Mouse (Mus musculus): ENCODE data around the gene Alkbh5.
A peak's percentile ranks its signal among the peaks of the same experiment; 100 is the strongest.

Alkbh5 gene

GRCm38 (mm10) chr11:60536180-60536858, at the start of gene Alkbh5:
Gene Alkbh5 (plus strand): TSS chr11:60536381.
- no peak for DNase-seq (ENCODE audit: low spot score)

DNA sequence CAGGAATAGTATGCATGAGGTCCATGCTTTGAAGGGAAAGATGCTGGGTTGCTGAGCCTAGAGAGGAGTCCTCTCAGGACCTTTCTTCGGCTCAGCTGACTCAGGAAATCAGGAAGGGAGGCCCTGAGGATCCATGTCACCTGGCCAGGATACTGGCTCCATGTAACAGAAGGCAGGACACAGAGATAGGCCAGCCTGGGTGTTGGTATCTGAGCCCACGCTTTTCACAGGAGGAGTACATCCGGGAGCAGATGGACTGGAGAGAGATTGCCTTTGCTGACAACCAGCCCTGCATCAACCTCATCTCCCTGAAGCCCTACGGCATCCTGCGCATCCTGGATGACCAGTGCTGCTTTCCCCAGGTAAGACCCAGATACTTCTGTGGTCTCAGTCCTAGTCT, 43.5 kb upstream of the Alkbh5 start:
- DNase-seq (ENCODE audit: low spot score), result no peak

DNA sequence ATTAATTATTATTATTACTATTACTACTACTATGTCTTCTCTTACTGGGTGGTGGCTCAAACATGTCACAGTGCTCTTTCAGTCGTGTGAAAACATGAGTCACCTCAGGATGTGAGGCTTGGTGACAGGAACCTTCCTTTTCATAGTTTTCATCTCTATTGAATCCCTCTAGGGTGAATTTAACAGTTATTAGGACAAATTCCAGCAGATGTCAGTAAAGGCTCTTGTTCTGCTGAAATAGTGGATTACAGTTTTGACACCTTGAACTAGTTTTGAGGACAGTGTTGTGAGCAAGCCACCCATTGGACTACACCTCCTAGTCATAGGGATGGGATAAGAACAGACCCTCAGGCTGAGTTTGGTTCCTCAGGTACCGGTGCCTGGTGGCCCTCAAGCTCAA, 40.5 kb upstream of the Alkbh5 start:
- DNase-seq (ENCODE audit: low spot score), result no peak

DNA sequence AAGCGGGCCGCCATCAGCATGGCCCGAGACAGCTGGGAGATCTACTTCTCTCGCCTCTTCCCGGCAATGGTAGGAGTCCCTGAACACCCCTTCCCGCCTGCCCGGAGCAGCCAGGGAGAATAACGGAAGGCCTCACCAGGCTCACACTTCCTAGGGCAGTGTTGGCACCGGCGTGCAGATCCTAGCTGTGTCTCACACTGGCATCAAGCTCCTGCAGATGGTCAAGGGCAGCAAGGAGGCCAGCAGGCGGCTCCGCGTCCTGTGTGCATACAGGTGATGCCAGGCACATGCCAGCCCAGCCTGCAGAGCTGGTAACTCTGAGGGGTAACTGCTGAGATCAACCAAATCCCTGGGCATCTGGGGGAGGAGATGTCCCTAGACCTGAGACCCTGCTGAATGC, 28.9 kb upstream of the Alkbh5 start:
- no peak for DNase-seq (ENCODE audit: low spot score)

DNA sequence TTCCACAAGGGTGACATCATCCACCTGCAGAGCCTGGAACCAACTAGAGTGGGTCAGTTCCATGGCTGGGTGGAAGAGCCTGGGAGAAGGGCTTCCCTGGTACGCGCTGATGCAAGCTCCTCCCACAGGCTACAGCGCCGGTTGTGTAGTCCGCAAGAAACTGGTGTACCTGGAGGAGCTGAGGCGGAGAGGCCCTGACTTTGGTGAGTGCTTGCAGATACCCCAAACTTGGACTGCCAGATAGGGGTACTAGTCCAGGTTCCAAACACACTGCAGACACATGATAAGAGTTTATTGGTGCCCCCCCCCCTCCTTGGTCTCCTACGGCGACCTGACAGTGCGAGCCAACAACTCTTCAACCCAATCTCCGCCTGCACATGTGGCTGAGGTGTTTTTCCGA, 27.2 kb upstream of the Alkbh5 start:
- no peak for DNase-seq (ENCODE audit: low spot score)

GRCm38 (mm10) chr11:60509500-60509899, 26.7 kb upstream of the Alkbh5 start:
- no peak for DNase-seq (ENCODE audit: low spot score)

GRCm38 (mm10) chr11:60511893-60512292, 24.3 kb upstream of the Alkbh5 start:
- no peak for DNase-seq (ENCODE audit: low spot score)

DNA sequence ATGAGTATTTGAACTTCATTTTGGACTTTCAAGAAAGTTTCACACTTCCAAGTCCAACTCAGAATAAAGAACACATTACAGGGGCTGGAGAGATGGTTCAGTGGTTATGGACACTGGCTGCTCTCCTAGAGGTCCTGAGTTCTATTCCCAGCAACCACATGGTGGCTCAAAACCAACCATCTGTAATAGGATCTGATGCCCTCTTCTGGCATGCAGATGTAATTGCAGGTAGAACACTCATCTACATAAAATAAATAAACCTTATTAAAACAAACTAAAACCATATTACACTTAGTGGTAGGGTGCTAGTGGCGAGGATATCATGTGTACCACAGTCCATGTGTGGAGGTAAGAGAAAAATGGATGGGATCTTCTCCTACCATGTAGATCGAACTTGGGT, 23.7 kb upstream of the Alkbh5 start:
- DNase-seq (ENCODE audit: low spot score), result no peak

DNA sequence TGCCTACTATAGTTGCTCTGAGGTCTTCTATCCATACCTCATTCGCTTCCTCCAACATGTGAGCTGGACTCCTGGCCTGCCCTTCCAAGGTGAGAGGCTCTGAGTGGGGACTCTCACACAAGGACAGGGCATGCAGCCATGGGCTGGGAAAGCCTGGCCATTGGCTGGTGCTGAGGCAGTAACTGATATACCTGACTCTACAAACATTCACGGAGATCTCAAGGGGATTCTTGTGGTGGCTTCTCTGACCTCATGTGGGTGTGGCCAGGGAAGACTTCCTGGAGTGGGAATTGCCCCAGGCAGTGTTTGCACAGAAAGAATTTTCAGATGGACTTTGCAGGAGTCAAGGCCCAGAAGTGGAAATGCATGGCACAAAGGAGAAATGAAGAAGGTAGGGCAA, 21.2 kb upstream of the Alkbh5 start:
- DNase-seq (ENCODE audit: low spot score), result no peak

GRCm38 (mm10) chr11:60518305-60518704, 17.9 kb upstream of the Alkbh5 start:
- DNase-seq (ENCODE audit: low spot score), result no peak

DNA sequence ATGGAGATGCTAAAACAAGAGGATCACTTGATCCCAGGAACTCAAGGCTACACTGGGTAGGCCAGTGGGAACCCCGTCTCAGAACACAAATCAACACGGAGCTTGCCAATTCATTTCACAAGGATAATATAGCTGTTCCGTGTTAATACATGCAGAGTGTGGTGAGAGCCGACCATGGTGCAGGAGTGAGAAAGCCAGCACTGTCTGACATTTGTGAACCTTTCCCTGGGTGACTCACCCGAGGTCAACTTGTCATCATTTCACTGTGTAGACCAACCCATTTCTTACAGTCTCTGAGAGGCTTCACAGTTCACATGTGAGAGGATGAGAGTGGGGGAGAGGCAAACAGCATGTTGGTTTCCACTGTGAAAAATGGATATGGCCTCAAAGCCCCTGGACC, 14.2 kb upstream of the Alkbh5 start:
- DNase-seq (ENCODE audit: low spot score), result no peak

- no peak for DNase-seq (ENCODE audit: low spot score)
Observed at GRCm38 (mm10) chr11:60522661-60523365, 13.4 kb upstream of the Alkbh5 start.

- DNase-seq (ENCODE audit: low spot score), result no peak
Observed at GRCm38 (mm10) chr11:60526461-60526860, 9.7 kb upstream of the Alkbh5 start.

DNA sequence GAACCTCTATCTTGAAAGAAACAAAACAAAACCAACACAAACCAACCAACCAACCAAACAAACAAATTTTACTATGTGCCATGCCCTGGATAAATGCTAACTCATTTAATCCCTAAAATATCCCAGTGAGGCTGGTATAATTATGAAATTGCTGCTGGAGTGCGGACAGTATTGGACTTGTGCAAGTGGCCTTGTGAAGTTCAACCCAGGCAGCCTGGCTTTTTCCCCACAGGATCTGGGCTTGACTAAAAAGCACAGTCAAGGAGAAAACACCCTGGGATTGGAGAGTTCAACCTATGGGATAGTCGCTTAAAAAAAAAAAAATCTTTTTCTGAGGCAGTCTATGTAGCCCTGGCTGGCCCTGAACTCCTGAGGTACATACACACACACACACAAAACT, 505 bp upstream of the Alkbh5 start:
- DNase-seq (ENCODE audit: low spot score), result no peak

DNA sequence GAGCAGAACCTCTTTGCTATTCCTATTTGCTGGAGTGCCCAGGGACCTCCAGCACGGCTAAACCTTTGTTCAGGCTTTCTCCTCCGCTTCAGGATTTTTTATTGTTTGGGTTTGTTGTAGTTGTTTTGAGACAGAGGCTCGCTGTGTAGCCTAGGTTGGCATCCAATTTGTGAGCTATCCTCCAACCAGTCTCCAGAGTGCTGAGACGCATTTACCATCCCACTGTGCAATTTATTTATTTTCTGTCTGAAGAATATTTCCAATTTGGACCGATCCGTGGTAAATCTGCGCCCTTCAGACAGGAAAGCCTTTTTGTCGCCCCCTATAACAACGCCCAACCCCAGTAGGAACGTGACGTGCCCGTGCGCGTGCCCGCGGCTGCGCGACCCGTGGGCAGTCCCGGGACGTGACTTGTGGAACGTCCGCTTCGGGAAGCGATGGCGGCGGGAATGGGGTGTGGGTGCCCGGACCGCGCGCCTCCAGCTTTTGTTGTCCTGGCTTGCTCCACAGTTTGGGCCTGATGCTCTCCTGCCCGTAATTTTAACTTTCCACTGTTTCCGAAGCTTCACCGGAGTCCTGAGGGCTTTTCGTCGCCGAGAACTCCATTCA, 782 bp downstream of the Alkbh5 start:
- DNase-seq (ENCODE audit: low spot score), result peak; percentile 81

DNA sequence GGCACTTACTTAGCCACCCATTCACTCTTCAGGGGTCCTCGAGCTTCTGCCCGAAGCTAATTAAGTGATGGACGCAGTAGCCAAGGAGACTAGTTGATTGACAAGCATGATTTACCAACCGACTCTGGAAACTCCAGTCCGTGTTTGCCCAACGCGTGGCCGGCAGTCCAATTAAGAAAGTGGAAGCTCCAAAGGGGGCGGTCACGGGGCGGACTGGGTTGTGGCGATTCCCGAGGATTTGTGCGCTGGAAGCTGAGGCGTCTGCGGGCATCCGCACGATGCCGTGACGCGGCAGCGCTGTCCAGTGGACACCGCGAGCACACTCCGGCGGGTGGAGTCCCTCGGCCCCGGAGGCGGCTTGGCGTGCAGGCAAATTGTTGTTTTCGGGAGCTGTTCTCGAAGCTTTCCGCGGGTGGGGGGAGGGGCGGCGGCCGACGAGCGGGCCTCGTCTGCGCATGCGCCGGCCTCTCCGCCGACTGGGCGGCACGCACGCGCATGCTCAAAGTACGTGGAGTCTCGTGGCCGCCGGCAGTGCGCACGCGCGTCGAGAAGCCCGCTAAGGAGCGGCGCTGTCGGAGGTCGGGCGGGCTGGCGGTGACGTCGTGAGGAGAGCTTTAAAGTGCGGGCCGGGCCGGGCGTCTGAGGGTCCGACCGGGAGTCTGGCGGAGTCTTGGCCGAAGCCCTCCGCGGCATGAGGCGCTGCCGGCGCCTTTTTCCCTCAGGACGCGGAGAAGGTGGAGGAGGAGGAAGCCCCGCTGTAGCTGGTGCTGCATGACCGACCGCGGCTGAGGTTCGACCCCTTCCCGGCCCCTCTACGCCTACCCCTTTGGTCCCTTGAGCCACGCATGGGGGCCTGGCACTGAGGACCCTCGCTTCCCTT, 1.5 kb downstream of the Alkbh5 start:
- peak; percentile 94 for DNase-seq (ENCODE audit: low spot score)

DNA sequence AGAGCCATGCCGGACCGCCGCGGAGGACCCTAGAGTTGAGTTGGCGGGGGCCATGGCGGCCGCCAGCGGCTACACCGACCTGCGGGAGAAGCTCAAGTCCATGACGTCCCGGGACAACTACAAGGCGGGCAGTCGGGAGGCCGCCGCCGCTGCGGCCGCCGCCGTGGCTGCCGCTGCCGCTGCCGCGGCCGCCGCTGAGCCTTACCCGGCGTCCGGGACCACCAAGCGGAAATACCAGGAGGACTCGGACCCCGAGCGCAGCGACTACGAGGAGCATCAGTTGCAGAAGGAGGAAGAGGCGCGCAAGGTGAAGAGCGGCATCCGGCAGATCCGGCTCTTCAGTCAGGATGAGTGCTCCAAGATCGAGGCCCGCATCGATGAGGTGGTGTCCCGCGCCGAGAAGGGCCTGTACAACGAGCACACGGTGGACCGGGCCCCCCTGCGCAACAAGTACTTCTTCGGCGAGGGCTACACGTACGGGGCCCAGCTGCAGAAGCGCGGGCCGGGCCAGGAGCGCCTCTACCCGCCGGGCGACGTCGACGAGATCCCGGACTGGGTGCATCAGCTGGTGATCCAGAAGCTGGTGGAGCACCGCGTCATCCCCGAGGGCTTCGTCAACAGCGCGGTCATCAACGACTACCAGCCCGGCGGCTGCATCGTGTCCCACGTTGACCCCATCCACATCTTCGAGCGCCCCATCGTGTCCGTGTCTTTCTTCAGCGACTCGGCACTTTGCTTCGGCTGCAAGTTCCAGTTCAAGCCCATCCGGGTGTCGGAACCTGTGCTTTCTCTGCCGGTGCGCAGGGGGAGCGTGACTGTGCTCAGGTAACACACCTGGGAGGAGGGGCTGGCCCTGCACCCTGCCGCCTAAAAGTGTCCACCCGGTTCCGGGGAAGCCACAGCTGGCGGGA, 2.4 kb downstream of the Alkbh5 start:
- DNase-seq (ENCODE audit: low spot score), result peak; percentile 57

- no peak for DNase-seq (ENCODE audit: low spot score)
Observed at GRCm38 (mm10) chr11:60539540-60539939, 3.4 kb downstream of the Alkbh5 start.

GRCm38 (mm10) chr11:60540002-60540610, 3.9 kb downstream of the Alkbh5 start:
- DNase-seq (ENCODE audit: low spot score), result no peak

DNA sequence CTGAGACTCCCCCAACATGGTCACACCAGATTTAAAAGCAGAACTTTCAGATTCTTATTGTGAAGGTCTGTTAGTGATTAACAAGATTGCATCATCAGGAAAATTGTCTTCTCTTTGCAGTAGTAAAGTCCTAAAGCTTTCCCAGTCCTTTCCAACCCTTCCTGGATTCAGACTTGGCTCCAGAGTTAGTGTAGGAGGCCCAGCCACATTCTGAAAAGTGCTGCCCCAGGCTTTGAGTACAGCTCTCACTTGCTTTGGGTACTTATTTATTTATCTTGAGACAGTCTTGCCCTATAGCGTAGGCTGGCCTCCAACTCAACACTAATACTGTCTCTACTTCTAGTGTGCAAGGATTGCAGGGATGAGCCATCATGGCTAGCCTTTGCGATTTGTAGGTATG, 4.6 kb downstream of the Alkbh5 start:
- no peak for DNase-seq (ENCODE audit: low spot score)

GRCm38 (mm10) chr11:60541831-60542230, 5.7 kb downstream of the Alkbh5 start:
- no peak for DNase-seq (ENCODE audit: low spot score)
